ENCODE assay signal across 8 mouse cellular contexts in genomic region chr2:130411558-130412495, GRCm38 (mm10). TPM values are rescaled to one million over a fixed set of nuclear protein-coding genes. Genes with fewer than 3 reads are reported as not detected.
DNase-seq lines count a peak whose midpoint lies in the region; ATAC-seq and TF ChIP-seq lines count a peak whose summit lies in the region.

No protein-coding gene starts in this region.

- peak; percentile 25 for DNase-seq in Patski (ENCODE audit: low read depth, low spot score)
- peak; percentile 86 to 92 for DNase-seq in cerebellum, postnatal 25 days
- peak; percentile 88 for DNase-seq in gastrocnemius, adult 18-20 months (ENCODE audit: low spot score)
- DNase-seq in induced T-regulatory cell, adult 2 months (ENCODE audit: low read depth): peak; percentile 80
- peak; percentile 69 to 81 for DNase-seq in left cerebral cortex, adult 2 months (ENCODE audit: extremely low spot score in 1 of 2, low spot score in 2 of 2)
- peak; percentile 82 for DNase-seq in right cerebral cortex, postnatal 14 days
- DNase-seq in urinary bladder, postnatal 14 days (ENCODE audit: low spot score): peak; percentile 85

- CTCF ChIA-PET in Patski (lab: Charles Lee): interaction anchor here (0.6 to 3.0 kb wide), 16 partner anchors 9 to 130 kb away, joined by 3 to 22 read pairs (median 4); partner anchors contain the start of genes Pced1a and Vps16

- peak; percentile 87 for ATAC-seq in Patski
- ATAC-seq in megakaryocyte progenitor cell, adult 5-6 weeks (replicated peaks; ENCODE audit: poor library complexity): peak; percentile 94

- peak; percentile 96 for TF ChIP-seq CTCF in Patski (IDR thresholded peaks at IDR 0.05)
- TF ChIP-seq CTCF in left cerebral cortex, adult 2 months (IDR thresholded peaks at IDR 0.05): peak; percentile 96

- POLR2A ChIA-PET in Patski (lab: Charles Lee): interaction anchor here (0.6 kb wide), 1 partner anchor 87 kb away, joined by 4 read pairs; no protein-coding TSS in a partner anchor

- no peak overlapping the region for H3K27ac ChIP-seq in left cerebral cortex, adult 2 months

- intact Hi-C loops in left cerebral cortex, adult 2 months (cut with DNase I): loop anchor here (1.0 kb wide), 1 partner anchor 121 kb away; no protein-coding TSS in a partner anchor

- in situ Hi-C loops in Patski (cut with MboI; ENCODE audit: low pct_unique_long_range_greater_than_20kb): no loop called here

- H3K4me3 ChIP-seq in left cerebral cortex, adult 2 months: no peak overlapping the region

- H3K27me3 ChIP-seq in Patski: no peaks in the 10 kb centered on the region

RNA-seq across cellular contexts. Expression of gene Tmem239, which starts 5.5 kb away (rescaled TPM):
- not detected for polyA plus RNA-seq in Patski (2021)
- not detected for total RNA-seq in gastrocnemius, adult 18-20 months (2021)
- total RNA-seq in left cerebral cortex, adult 2 months (2021): not detected
- not detected in 2 replicates for total RNA-seq in megakaryocyte progenitor cell, adult 5-6 weeks (2015)
- total RNA-seq in megakaryocyte progenitor cell, adult 5-6 weeks (2017): not detected in 2 replicates

RNA-seq across cellular contexts. Expression of gene 1700020A23Rik, which starts 6.8 kb away (rescaled TPM):
- not detected for polyA plus RNA-seq in Patski (2021)
- not detected for total RNA-seq in gastrocnemius, adult 18-20 months (2021)
- not detected for total RNA-seq in left cerebral cortex, adult 2 months (2021)
- total RNA-seq in megakaryocyte progenitor cell, adult 5-6 weeks (2015): not detected in 2 replicates
- total RNA-seq in megakaryocyte progenitor cell, adult 5-6 weeks (2017): not detected in 2 replicates

RNA-seq across cellular contexts. Expression of gene Gm28372, which starts 6.8 kb away (rescaled TPM):
- 0.06 TPM for polyA plus RNA-seq in Patski (2021)
- not detected for total RNA-seq in gastrocnemius, adult 18-20 months (2021)
- total RNA-seq in left cerebral cortex, adult 2 months (2021): not detected
- total RNA-seq in megakaryocyte progenitor cell, adult 5-6 weeks (2015): not detected in 2 replicates
- total RNA-seq in megakaryocyte progenitor cell, adult 5-6 weeks (2017): not detected in 2 replicates

RNA-seq across cellular contexts. Expression of gene Vps16, which starts 12.3 kb away (rescaled TPM):
- polyA plus RNA-seq in Patski (2021): 67.1 TPM
- 10 to 100 TPM; 17.6 to 19.2 TPM for total RNA-seq in gastrocnemius, adult 18-20 months (2021)
- total RNA-seq in left cerebral cortex, adult 2 months (2021): 10 to 100 TPM; 78.3 to 99.1 TPM
- 102 and 115 TPM in 2 replicates for total RNA-seq in megakaryocyte progenitor cell, adult 5-6 weeks (2015)
- total RNA-seq in megakaryocyte progenitor cell, adult 5-6 weeks (2017): 124 and 152 TPM in 2 replicates

RNA-seq across cellular contexts. Expression of gene Pced1a, which starts 12.7 kb away (rescaled TPM):
- polyA plus RNA-seq in Patski (2021): 29.9 TPM
- 1 to 10 TPM; 4.2 to 4.8 TPM for total RNA-seq in gastrocnemius, adult 18-20 months (2021)
- total RNA-seq in left cerebral cortex, adult 2 months (2021): 10 to 100 TPM; 23.1 to 27.9 TPM
- 10.3 and 15.5 TPM in 2 replicates for total RNA-seq in megakaryocyte progenitor cell, adult 5-6 weeks (2015)
- 11.7 and 13.6 TPM in 2 replicates for total RNA-seq in megakaryocyte progenitor cell, adult 5-6 weeks (2017)

Comparison
In these comparisons a context has a peak if more than half of its experiments do, and no peak if none do; other contexts are left out.
1. DNase-seq: peak in every context shown above with its lines; median percentile 89 in cerebellum, postnatal 25 days; 88 in gastrocnemius, adult 18-20 months; 85 in urinary bladder, postnatal 14 days; 82 in right cerebral cortex, postnatal 14 days; 80 in induced T-regulatory cell, adult 2 months; 75 in left cerebral cortex, adult 2 months; 25 in Patski.